Mouse (Mus musculus): ENCODE data around the gene Gart. TPM values are rescaled to one million over a fixed set of nuclear protein-coding genes. Genes with fewer than 3 reads are reported as not detected.

Gene Gart
- polyA plus RNA-seq, 1 experiment: 27.4 TPM

DNA sequence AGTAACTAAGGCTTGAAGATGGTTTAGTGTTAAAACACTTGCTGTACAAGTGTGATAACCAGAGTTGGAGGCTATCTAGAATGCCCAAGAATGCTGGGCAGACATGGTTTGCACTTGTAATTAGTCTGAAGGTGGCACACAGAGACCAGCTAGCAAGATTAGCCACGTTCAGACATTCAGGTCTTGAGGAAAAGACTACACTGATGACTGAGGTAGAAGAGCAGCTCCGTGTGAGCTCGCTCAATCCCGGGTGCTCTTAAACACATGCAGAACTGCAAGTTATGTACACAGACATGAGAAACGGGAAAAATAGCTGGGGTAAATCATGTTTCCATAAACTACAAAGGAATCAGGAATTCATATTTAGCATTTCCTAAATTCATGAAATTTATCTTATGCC is 33.9 kb upstream of the Gart start:
- TF ChIP-seq GATA1 (IDR thresholded peaks at IDR 0.05; ENCODE audit: low read length): no peak
- H3K9me3 ChIP-seq (ENCODE audit: control insufficient read depth, low read length): no peaks in the 10 kb centered on the region
- H3K4me1 ChIP-seq (ENCODE audit: control insufficient read depth): peaks cover 12% of the 10 kb centered on the region
- no peak overlapping the region for H3K4me3 ChIP-seq (replicated peaks)
- peaks cover 99% of the 10 kb centered on the region for H3K36me3 ChIP-seq (ENCODE audit: control insufficient read depth)
- H3K27me3 ChIP-seq (ENCODE audit: control insufficient read depth): no peaks in the 10 kb centered on the region

DNA sequence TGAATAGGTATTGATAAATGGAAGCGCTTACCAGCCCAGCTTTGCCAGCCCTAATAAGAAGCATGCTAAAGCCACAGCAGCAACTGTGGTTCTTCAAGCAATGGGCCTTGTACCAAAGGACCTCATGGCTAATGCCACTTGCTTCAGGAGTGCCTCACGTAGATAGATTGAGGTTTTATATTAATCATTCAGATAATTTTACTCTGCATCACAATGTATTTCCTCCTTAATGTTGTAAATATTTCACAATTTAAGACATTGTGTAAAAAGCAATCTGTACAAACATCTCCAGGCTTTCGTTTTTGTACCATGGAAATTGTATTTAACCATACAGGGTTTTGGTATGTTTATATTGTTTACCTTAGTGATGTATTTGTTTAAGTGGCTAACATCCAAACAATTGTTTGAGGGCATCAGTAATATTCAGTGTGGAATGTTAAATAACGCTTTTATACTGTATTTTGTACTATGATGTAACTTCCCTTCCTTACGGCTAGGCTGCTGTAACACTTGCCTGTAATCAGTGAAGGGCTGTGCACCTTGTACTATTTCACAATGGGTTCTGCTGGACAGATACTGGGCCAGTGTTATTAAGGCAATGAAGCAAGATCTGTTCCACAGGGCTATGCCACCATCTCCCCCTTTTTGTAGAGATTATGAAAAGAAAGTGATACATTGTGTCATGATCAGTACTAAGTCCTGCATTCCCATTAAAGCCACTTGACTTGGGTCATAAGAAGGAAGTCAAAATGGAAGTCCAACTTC is 31.6 kb upstream of the Gart start:
- peaks cover 99% of the 10 kb centered on the region for H3K36me3 ChIP-seq (ENCODE audit: control insufficient read depth)
- no peaks in the 10 kb centered on the region for H3K27me3 ChIP-seq (ENCODE audit: control insufficient read depth)
- H3K4me3 ChIP-seq (replicated peaks): no peak overlapping the region
- H3K4me1 ChIP-seq (ENCODE audit: control insufficient read depth): peaks cover 3% of the 10 kb centered on the region; the same call in 1 of the 2 replicates
- TF ChIP-seq GATA1 (IDR thresholded peaks at IDR 0.05; ENCODE audit: low read length) (no peak), TAL1 (IDR thresholded peaks at IDR 0.05; ENCODE audit: low read length) (no peak)
- no peaks in the 10 kb centered on the region for H3K9me3 ChIP-seq (ENCODE audit: control insufficient read depth, low read length)

DNA sequence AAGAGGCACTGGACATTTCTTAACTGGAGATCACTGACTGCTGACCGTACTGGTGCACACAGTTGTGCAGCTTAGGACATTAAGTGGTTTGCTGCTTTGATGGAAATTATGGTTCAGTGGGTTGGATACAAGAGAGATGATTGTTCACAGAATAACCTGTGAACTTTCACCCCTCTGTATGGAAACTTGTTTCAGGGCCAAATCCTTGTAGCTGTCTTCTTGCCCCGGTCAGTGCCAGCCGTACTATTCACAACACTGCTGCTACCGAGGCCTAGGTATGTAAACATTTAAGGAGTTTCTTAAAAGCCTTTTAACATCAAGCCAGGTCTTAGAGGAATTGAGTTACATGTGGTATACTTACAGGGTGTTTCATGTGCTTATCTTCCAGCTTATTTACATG is 27.7 kb upstream of the Gart start:
- Histone ChIP-seq H3K36me3 (ENCODE audit: control insufficient read depth) (peaks cover 100% of the 10 kb centered on the region), H3K9me3 (ENCODE audit: control insufficient read depth, low read length) (no peaks in the 10 kb centered on the region), H3K4me1 (ENCODE audit: control insufficient read depth) (no peaks in the 10 kb centered on the region; the same call in 1 of the 2 replicates), H3K4me3 (replicated peaks) (no peak overlapping the region), H3K27me3 (ENCODE audit: control insufficient read depth) (no peaks in the 10 kb centered on the region)
- no peak for TF ChIP-seq TAL1 (IDR thresholded peaks at IDR 0.05; ENCODE audit: low read length)

DNA sequence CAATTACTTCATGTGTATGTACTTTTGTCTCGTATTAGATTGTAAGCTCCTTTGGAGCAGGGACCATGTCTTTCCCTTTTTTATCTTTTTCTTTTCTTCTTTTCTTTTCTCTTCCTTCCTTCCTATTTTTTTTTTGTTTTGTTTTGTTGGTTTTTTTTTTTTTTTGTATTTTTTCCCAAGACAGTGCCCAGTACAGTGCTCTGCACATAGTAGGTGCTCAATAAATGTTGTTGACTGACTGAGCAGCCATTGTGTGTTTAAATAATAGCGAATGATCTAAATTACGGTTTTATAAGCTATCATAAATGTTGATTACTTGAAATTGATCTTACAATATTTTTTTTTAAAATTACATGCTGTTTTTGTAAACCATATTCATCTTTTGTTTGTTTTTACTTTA is 17.0 kb upstream of the Gart start:
- H3K4me3 ChIP-seq (replicated peaks): no peak overlapping the region
- peaks cover 16% of the 10 kb centered on the region for H3K9me3 ChIP-seq (ENCODE audit: control insufficient read depth, low read length)
- no peak for TF ChIP-seq GATA1 (IDR thresholded peaks at IDR 0.05; ENCODE audit: low read length)
- no peak for TF ChIP-seq TAL1 (IDR thresholded peaks at IDR 0.05; ENCODE audit: low read length)
- H3K36me3 ChIP-seq (ENCODE audit: control insufficient read depth): peaks cover 100% of the 10 kb centered on the region
- no peaks in the 10 kb centered on the region; the same call in 1 of the 2 replicates for H3K27me3 ChIP-seq (ENCODE audit: control insufficient read depth)
- no peaks in the 10 kb centered on the region for H3K4me1 ChIP-seq (ENCODE audit: control insufficient read depth)

GRCm38 (mm10) chr16:91662336-91662735 is 15.6 kb upstream of the Gart start:
- Histone ChIP-seq H3K4me1 (ENCODE audit: control insufficient read depth) (no peaks in the 10 kb centered on the region), H3K4me3 (replicated peaks) (no peak overlapping the region), H3K36me3 (ENCODE audit: control insufficient read depth) (peaks cover 100% of the 10 kb centered on the region), H3K9me3 (ENCODE audit: control insufficient read depth, low read length) (peaks cover 30% of the 10 kb centered on the region), H3K27me3 (ENCODE audit: control insufficient read depth) (no peaks in the 10 kb centered on the region; the same call in 1 of the 2 replicates)
- TF ChIP-seq TAL1 (IDR thresholded peaks at IDR 0.05; ENCODE audit: low read length) (no peak), GATA1 (IDR thresholded peaks at IDR 0.05; ENCODE audit: low read length) (no peak)

GRCm38 (mm10) chr16:91661397-91661796 is 14.6 kb upstream of the Gart start:
- TF ChIP-seq TAL1 (IDR thresholded peaks at IDR 0.05; ENCODE audit: low read length): no peak
- TF ChIP-seq GATA1 (IDR thresholded peaks at IDR 0.05; ENCODE audit: low read length): no peak
- no peak overlapping the region for H3K4me3 ChIP-seq (replicated peaks)
- H3K27me3 ChIP-seq (ENCODE audit: control insufficient read depth): no peaks in the 10 kb centered on the region; the same call in 1 of the 2 replicates
- H3K36me3 ChIP-seq (ENCODE audit: control insufficient read depth): peaks cover 100% of the 10 kb centered on the region
- H3K9me3 ChIP-seq (ENCODE audit: control insufficient read depth, low read length): peaks cover 40% of the 10 kb centered on the region
- no peaks in the 10 kb centered on the region for H3K4me1 ChIP-seq (ENCODE audit: control insufficient read depth)

GRCm38 (mm10) chr16:91659798-91660197 is 13.0 kb upstream of the Gart start:
- H3K36me3 ChIP-seq (ENCODE audit: control insufficient read depth): peaks cover 100% of the 10 kb centered on the region
- H3K9me3 ChIP-seq (ENCODE audit: control insufficient read depth, low read length): peaks cover 56% of the 10 kb centered on the region
- no peaks in the 10 kb centered on the region; the same call in 1 of the 2 replicates for H3K27me3 ChIP-seq (ENCODE audit: control insufficient read depth)
- H3K4me1 ChIP-seq (ENCODE audit: control insufficient read depth): no peaks in the 10 kb centered on the region
- no peak overlapping the region for H3K4me3 ChIP-seq (replicated peaks)
- no peak for TF ChIP-seq GATA1 (IDR thresholded peaks at IDR 0.05; ENCODE audit: low read length)
- TF ChIP-seq TAL1 (IDR thresholded peaks at IDR 0.05; ENCODE audit: low read length): no peak

GRCm38 (mm10) chr16:91658471-91658870 is 11.7 kb upstream of the Gart start:
- no peak overlapping the region for H3K4me3 ChIP-seq (replicated peaks)
- peaks cover 100% of the 10 kb centered on the region for H3K36me3 ChIP-seq (ENCODE audit: control insufficient read depth)
- H3K4me1 ChIP-seq (ENCODE audit: control insufficient read depth): no peaks in the 10 kb centered on the region
- H3K27me3 ChIP-seq (ENCODE audit: control insufficient read depth): no peaks in the 10 kb centered on the region; the same call in 1 of the 2 replicates
- TF ChIP-seq TAL1 (IDR thresholded peaks at IDR 0.05; ENCODE audit: low read length) (no peak), GATA1 (IDR thresholded peaks at IDR 0.05; ENCODE audit: low read length) (no peak)
- H3K9me3 ChIP-seq (ENCODE audit: control insufficient read depth, low read length): peaks cover 57% of the 10 kb centered on the region

GRCm38 (mm10) chr16:91657285-91657684 is 10.5 kb upstream of the Gart start:
- no peak overlapping the region for H3K4me3 ChIP-seq (replicated peaks)
- TF ChIP-seq GATA1 (IDR thresholded peaks at IDR 0.05; ENCODE audit: low read length): no peak
- no peak for TF ChIP-seq TAL1 (IDR thresholded peaks at IDR 0.05; ENCODE audit: low read length)

More at GRCm38 (mm10) chr16:91657285-91657684, 10.5 kb upstream of the Gart start:
- peaks cover 1% of the 10 kb centered on the region for H3K4me1 ChIP-seq (ENCODE audit: control insufficient read depth)
- H3K9me3 ChIP-seq (ENCODE audit: control insufficient read depth, low read length): peaks cover 57% of the 10 kb centered on the region
- H3K27me3 ChIP-seq (ENCODE audit: control insufficient read depth): no peaks in the 10 kb centered on the region; the same call in 1 of the 2 replicates
- H3K36me3 ChIP-seq (ENCODE audit: control insufficient read depth): peaks cover 100% of the 10 kb centered on the region

All from erythroblast, embryonic 14.5 days (primary cell).